Mouse (Mus musculus): Measurements from ENCODE around the gene Klf13.

DNA sequence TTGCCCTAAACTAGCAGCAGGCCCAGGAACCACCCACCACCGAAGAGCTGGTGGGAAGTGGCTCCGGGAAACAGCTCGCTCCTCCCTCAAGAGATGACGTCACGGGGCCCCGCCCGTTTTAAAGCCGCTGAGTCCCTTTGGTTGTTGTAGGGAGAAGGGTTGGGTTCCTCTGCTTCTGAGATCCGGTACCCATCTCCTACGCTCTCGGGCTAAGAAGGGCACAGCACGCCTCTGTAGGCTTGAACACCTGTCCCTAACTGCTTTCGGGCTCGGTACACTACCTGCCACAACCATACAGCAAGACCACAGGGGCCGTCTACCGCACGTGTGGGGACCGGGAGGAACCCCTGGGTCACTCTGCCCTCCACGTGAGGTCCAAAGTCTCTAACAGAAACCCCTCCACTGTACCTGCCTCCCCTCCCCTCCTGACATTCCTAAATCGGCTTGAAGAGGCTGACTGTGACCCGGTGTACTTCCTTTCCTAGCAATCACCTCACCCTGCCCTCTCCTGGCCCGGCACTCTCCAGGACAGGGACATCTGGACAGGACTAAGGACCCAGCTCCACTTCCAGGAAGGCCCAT, 80.1 kb downstream of the Klf13 start:
- TF ChIP-seq POLR2A (IDR thresholded peaks at IDR 0.05; ENCODE audit: borderline replicate concordance, control insufficient read depth, low read depth, low read length) (no peak), CTCF (IDR thresholded peaks at IDR 0.05; ENCODE audit: control insufficient read depth, insufficient read depth, low read length) (no peak)
